Mouse (Mus musculus) layer of hippocampus, postnatal 25 days (tissue): Measurements from ENCODE around the gene Tprn. TPM values are rescaled to one million over a fixed set of nuclear protein-coding genes. Genes with fewer than 3 reads are reported as not detected.

Source experiments
- DNase-seq, 2 experiments: peaks; one replicate each; pipeline ENCODE4 v3.0.0; 2022; ENCODE audit warnings: mixed read lengths in 2 of 2, low spot score in 1 of 2; ENCODE audit errors: extremely low spot score in 1 of 2
- total RNA-seq, 2 experiments: library from RNA; stranded (reverse); gene quantifications; 2 replicates each; pipeline ENCODE4 v1.2.3; 2021

Gene Tprn
- total RNA-seq, 2 experiments from 2014 or later, result 27.0 to 29.4 TPM

DNA sequence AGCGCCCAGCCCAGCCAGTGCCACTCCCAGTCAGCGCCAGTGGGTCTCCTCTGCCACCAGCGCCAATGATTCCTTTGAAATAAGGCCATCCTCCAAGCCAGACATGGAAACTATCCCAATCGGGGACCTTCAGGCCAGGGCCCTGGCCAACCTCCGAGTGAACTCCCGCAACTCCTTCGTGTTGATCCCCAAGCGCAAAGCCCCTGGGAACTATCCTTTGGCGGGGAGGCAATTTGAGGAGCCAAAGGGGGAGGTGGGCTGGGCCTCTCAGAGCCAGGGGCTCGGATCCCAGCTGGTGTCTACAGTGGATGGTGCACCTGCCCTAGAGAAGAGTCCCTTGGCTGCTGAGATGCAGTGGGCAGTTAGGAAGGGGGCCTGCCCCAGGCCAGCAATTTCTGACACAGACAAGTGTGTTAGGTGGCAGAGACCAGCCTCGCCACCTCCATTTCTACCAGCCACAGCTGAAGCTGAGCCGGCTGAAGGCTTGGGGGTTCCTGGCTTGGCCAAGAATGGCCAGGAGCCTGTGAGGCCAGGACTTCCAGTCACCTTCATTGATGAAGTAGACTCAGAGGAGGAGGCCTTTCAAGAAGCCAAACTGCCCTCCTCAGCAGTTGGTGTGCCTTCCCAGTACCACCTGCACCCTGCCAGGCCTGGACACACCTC is 1.3 kb downstream of the Tprn start:
- DNase-seq, result no peak

DNA sequence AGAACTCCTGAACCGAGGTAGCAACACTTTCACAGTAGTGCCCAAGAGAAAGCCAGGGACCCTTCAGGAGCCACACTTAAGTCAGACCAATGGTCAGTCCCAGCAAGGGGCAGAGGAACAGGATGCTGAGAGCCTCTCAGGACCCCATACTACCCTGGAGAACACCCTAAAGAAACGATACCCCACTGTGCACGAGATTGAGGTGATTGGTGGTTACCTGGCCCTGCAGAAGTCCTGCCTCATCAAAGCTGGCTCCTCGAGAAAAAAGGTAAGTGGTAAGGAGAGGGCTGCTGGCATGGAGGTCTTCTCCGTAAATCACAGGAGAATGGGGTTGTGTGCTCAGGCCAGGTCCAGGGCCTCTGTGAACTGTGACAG is 1.9 kb downstream of the Tprn start:
- DNase-seq, result no peak

GRCm38 (mm10) chr2:25264851-25265250 is 2.4 kb downstream of the Tprn start:
- no peak for DNase-seq

DNA sequence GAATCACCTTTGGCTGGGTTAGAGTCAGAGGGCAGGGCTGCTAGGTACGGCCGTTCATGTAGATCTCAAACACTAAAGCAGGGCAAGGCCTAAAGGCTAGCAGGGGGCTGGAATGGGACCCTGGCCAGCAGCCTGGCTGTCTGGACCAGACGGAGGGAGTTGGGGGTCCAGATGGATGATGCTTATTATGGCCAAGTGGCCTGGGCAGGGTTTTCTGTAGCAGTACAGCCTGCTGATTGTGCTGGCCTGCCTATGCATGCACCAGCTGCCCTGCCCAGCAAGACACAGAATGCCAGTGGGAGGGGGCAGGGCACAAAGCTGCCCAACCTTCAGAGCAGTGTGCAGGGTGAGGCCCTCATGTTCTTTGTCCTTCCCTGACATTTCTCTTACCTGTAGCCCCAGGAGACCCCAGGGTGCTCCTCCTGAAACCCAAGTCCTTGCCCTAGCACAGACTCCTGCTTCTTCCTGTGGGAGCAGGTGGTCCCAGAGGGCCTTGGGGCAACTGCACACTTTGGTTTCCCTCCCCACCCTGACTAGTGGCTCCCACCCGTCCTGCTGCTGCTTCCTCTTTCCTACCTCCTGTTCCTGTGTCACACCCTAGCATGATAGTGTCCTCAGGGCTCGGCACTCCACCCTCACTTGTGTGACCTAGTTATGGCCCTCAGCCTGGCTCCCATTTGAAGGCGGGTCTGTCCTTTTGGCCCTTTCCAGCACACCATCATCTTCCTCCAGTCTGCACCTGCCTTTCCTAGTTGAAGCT is 3.7 kb downstream of the Tprn start:
- no peak for DNase-seq

DNA sequence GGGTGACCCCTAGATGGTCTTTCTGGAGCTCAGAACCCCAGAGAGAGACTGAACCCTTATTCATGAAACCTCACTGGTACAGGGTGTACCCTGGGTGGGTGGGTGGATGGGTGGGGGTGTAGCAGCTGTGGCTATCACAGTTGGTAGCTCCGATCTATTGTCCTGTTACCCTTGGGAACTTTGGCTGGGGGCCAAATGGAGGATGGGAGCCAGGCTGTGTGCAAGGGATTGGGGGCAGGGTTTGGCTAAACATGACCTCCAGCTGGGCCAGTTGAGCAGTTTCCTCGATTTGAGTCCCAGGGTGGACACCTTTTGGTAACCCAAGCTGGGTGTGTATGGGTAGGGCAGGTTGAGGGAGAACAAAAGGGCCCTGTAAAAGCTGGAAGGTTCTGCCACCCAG is 4.3 kb downstream of the Tprn start:
- DNase-seq, result no peak

DNA sequence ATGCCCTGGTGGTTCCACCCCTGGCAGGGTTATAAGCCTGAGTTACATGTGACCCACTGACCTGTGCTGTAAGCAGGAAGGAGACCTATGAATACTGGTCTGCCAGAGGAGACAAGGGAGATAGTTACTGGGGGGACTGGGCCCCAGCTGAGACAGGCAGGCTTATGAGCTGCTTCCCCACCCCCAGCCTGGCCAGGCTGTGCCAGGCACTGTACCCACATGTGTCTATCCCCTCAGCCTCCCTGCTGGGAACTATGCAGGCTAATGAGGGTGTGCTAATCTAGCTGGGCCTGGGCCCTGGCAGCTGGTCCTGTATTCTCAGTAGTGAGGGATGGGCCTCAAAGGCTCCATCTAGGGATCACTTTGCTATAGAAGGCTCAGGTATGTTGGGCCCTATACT is 4.8 kb downstream of the Tprn start:
- no peak for DNase-seq

GRCm38 (mm10) chr2:25267746-25268309 is 5.4 kb downstream of the Tprn start:
- no peak for DNase-seq

- peak; percentile 96 to 98 for DNase-seq
These were observed 9.6 kb downstream of the Tprn start, which contains the start of the genes Ssna1 and Anapc2 for GRCm38 (mm10) chr2:25271827-25272511. Gene Ssna1, minus strand, starts transcription at chr2:25272438. Gene Anapc2, plus strand, starts transcription at chr2:25272478.

- DNase-seq, result no peak
These were observed 10.1 kb downstream of the Tprn start for GRCm38 (mm10) chr2:25272515-25272914.

DNA sequence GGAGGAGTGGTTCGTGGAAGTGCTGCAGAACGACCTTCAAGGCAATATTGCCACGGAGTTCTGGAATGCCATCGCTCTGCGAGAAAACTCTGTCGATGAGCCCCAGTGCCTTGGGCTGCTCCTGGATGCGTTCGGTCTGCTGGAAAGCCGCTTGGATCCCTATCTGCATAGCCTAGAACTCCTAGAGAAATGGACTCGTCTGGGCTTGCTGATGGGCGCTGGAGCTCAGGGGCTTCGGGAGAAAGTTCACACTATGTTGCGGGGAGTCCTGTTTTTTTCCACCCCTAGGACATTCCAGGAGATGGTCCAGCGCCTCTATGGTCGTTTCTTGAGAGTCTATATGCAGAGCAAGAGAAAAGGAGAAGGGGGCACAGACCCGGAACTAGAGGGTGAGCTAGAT is 10.6 kb downstream of the Tprn start:
- DNase-seq, result no peak

DNA sequence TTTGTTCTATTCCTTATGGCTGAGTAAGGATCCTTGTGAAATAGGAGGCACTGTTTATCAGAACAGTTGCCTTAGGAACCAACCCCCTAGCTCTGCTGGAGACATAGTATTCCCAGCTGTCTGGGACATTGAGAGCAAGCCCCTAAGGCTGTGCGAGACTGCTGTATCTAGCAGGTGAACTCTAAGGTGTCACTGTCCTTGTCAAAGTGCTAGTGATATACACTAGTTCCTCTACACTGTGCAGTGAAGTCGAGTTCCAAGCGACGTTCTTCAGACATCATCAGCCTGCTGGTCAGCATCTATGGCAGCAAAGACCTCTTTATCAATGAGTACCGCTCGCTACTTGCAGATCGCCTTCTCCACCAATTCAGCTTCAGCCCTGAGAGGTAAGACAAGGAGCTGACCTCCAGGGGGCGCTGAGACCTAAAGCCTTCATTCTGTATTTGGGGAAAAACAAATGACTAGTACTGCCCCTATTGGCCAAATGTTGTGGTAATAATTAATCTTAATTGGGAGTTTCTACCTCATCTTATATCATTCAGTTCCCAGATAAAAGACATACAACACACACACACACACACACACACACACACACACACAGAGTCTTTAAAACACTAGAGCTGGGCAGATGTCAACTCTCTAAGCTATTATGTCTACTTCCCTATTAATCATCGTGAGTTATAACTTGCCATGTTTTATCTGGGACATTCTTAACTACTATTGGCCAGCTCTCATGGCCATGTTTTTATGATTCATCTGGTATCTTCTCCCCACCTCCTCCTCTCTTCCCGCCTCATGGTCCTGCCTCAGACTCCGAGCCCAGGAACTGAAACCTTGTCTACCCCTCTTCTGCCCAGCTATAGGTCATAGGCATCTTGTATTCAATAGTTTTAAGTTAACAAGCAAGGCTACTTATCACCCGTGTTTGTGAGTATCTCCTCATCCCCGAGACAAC is 16.8 kb downstream of the Tprn start:
- peak; percentile 72 to 93 for DNase-seq

DNA sequence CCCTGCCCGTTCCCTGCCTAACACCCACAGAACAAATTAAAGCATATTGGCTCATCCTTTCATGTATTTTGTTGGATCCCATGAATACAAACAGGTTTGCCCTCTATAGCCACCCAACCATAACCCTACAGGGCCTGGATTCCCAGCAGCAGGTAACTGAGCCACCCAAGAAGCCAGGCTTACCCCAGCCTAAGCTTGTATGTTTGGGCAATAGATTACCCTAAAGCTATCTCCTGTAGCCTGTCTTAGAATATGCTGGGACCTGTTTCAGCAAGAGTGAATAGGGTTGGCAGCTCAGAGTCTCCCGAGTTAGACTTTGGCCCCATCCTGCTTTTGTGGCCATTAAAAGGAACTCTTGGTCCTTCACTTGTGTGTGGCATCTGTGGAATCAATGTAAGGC is 23.1 kb downstream of the Tprn start:
- no peak for DNase-seq

GRCm38 (mm10) chr2:25286314-25286713 is 23.9 kb downstream of the Tprn start:
- no peak for DNase-seq

DNA sequence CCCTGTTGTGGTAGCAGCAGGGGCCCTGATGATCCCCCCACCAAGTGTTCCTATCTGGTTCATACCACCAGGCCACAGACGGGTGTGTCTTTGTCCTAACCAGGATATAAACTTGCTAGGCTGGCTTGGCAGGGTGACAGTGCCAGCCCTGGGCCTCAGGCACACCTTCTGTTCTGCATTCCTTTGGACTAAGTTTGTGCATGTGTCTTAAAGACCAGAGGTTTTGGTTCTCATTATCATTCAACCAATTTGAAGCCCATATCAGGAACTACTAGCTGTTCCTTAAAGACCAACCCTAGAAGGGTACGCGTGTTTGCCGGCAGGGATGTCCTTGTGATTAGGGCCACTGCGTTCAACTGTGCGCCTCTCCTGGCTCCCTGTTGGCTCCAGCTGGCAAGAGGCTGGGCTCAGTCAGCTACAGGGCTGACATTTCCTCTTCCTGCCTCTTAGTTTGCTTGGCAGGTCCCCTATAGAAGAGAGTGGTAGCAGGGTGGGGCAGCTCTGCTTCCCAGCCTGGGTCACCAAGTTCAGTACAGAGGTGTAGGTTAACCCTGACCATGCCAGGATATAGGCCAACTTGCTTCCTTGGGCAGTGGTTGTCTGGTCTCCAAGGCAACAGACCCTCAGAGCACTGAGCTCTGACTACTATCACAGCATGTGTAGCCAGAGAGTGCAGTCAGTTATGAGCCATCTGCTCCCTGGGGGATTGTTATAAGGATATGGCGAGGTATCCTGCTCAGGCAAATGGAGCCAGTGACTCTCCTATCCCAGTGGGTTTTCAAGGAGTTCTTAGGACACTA is 24.6 kb downstream of the Tprn start:
- no peak for DNase-seq

DNA sequence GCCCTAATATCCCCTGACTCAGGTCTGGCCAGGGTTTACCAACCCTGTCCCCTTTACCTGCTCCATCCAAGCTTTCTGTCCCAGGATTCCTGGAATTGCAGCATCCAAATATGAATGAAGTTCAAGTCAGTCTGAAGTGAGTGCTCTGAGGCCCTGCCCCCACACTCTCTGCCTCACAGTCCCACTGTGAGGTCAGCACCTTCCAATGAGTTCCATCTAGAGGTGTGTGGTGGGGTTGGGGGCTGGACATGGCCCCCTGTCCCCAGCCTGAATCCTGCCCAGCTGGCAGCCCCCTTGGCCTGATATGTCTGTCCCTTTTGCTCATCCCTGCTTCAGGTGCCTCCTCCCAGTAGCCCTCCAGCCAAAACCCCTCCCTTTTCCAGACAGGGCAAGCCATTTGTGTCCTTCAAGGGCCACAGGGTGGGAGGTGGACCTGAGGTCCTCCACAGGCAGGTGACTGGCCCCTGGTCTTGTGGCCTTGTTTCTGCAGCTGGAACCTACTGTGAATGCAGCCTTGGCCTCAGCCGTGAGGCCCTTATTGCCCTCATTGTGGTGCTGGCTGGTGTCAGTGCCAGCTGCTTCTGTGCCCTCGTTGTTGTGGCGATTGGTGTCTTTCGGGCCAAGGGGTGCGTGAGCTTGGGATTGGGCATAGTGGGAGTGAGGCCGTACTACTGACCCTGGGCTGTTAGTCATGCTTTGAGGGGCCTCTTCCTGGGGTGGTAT is 25.7 kb downstream of the Tprn start, which contains the start of gene Tmem210:
Gene Tmem210 (plus strand): TSS at position 219 of the 723 bp plus-strand sequence.
- DNase-seq, result no peak

DNA sequence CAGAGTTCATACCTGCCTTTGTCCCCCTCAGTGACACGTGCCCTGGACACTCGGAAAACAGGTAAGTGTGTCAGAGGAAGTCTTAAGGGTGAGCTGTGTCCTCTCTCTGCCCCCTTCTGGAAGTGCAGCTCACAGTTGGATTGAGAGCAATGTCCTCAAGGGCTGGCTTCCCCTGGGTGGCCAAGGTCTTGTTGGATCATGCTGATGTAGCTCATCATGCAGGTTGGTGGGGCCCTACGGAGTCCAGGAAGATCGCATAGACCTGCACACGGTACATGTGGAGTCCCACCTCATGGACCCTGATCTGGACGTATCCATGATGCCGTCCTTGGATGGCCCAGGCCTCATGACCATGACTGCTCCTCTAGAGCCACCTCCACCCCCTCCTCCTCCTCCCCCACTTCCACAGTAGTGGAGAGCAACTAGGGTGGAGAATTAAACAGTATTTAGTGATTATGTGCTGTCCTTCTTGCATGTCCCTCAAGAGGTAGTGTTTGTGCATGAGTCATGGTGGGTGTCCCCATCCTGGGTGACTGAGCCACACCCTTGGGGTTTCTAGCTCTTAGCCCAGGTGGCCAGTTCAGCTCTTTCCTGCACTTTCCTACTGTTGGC is 26.4 kb downstream of the Tprn start:
- DNase-seq, result no peak

GRCm38 (mm10) chr2:25289651-25290050 is 27.2 kb downstream of the Tprn start, which contains the start of gene Lrrc26:
Gene Lrrc26, plus strand, starts transcription at chr2:25289915.
- no peak for DNase-seq
